ENCODE assay signal across 7 mouse cellular contexts in genomic region chr8:126538648-126539354, GRCm38 (mm10). TPM values are rescaled to one million over a fixed set of nuclear protein-coding genes. Genes with fewer than 3 reads are reported as not detected.
A peak's percentile ranks its signal among the peaks of the same experiment; 100 is the strongest.
DNase-seq lines count a peak whose midpoint lies in the region; ATAC-seq and TF ChIP-seq lines count a peak whose summit lies in the region.

No protein-coding gene starts in this region.

- 0 out of 2 replicates have a peak overlapping the region, but pooled peaks have one; percentile 6 for H3K27ac ChIP-seq in lung, postnatal 0 days (ENCODE audit: low read length)
- 0 out of 2 replicates have a peak overlapping the region, but pooled peaks have one; percentile 89 for H3K27ac ChIP-seq in embryonic facial prominence, embryonic 13.5 days
- H3K27ac ChIP-seq in hindbrain, postnatal 0 days: peak overlapping the region; percentile 89
- peak overlapping the region; percentile 94 for H3K27ac ChIP-seq in midbrain, embryonic 15.5 days

- DNase-seq in lung, postnatal 0 days (ENCODE audit: low spot score): peak; percentile 70
- no peak for DNase-seq in lung, postnatal 10 days
- peak; percentile 92 for DNase-seq in hindbrain, postnatal 0 days (ENCODE audit: low spot score)
- DNase-seq in lung, adult 18-20 months: no peak

- H3K9ac ChIP-seq in lung, postnatal 0 days (replicated peaks; ENCODE audit: low read depth): no peak overlapping the region
- no peak overlapping the region; the same call in 1 of the 2 replicates for H3K9ac ChIP-seq in embryonic facial prominence, embryonic 13.5 days
- H3K9ac ChIP-seq in hindbrain, postnatal 0 days (replicated peaks; ENCODE audit: low read length): peak overlapping the region; percentile 33; the same call in 1 of the 2 replicates
- H3K9ac ChIP-seq in midbrain, embryonic 15.5 days: no peak overlapping the region

- H3K27me3 ChIP-seq in lung, postnatal 0 days (replicated peaks; ENCODE audit: insufficient read depth, low read length): no peaks in the 10 kb centered on the region
- no peaks in the 10 kb centered on the region for H3K27me3 ChIP-seq in embryonic facial prominence, embryonic 13.5 days
- H3K27me3 ChIP-seq in hindbrain, postnatal 0 days (ENCODE audit: insufficient read depth, low read length): no peaks in the 10 kb centered on the region
- H3K27me3 ChIP-seq in midbrain, embryonic 15.5 days (replicated peaks): no peaks in the 10 kb centered on the region

- H3K4me2 ChIP-seq in lung, postnatal 0 days (replicated peaks; ENCODE audit: low read depth, low read length): no peak overlapping the region
- no peak overlapping the region for H3K4me2 ChIP-seq in embryonic facial prominence, embryonic 13.5 days
- H3K4me2 ChIP-seq in hindbrain, postnatal 0 days (ENCODE audit: low read depth, low read length): peak overlapping the region; percentile 13; the same call in 1 of the 2 replicates
- H3K4me2 ChIP-seq in midbrain, embryonic 15.5 days: peak overlapping the region; percentile 29

- H3K9me3 ChIP-seq in lung, postnatal 0 days (ENCODE audit: low read length): no peaks in the 10 kb centered on the region
- no peaks in the 10 kb centered on the region for H3K9me3 ChIP-seq in embryonic facial prominence, embryonic 13.5 days
- H3K9me3 ChIP-seq in hindbrain, postnatal 0 days (ENCODE audit: low read length): no peaks in the 10 kb centered on the region
- no peaks in the 10 kb centered on the region for H3K9me3 ChIP-seq in midbrain, embryonic 15.5 days

- TF ChIP-seq EP300 in lung, postnatal 0 days (IDR thresholded peaks at IDR 0.05): no peak

- 23% methylated on average over 12 of the region's 12 CpGs for WGBS in lung, postnatal 0 days
- WGBS in embryonic facial prominence, embryonic 13.5 days: 6% methylated on average over 12 of the region's 12 CpGs
- 7% methylated on average over 11 of the region's 12 CpGs for WGBS in hindbrain, postnatal 0 days
- WGBS in midbrain, embryonic 15.5 days: 2% methylated on average over 12 of the region's 12 CpGs

- H3K4me3 ChIP-seq in lung, postnatal 0 days (ENCODE audit: low read depth, low read length): no peak overlapping the region
- H3K4me3 ChIP-seq in embryonic facial prominence, embryonic 13.5 days: no peak overlapping the region
- no peak overlapping the region for H3K4me3 ChIP-seq in hindbrain, postnatal 0 days (ENCODE audit: low read length)
- H3K4me3 ChIP-seq in midbrain, embryonic 15.5 days: no peak overlapping the region

- no peak for TF ChIP-seq CTCF in lung, postnatal 0 days (IDR thresholded peaks at IDR 0.05)
- no peak for TF ChIP-seq CTCF in hindbrain, postnatal 0 days (IDR thresholded peaks at IDR 0.05; ENCODE audit: low read depth)

- ATAC-seq in lung, postnatal 0 days: 0 out of 2 replicates have a peak, but pooled peaks have one; percentile 5
- ATAC-seq in embryonic facial prominence, embryonic 13.5 days (ENCODE audit: insufficient number of reproducible peaks, insufficient read depth, low FRiP score, low TSS enrichment, low read depth): peak; percentile 54; the same call in 1 of the 2 replicates
- peak; percentile 75 for ATAC-seq in hindbrain, postnatal 0 days
- peak; percentile 81 for ATAC-seq in midbrain, embryonic 15.5 days (replicated peaks)
- no peak for ATAC-seq in inflammation-experienced regulatory T-cells, adult 6 months

- H3K4me1 ChIP-seq in lung, postnatal 0 days (ENCODE audit: insufficient read depth, low read depth, low read length): peaks cover 18% of the 10 kb centered on the region; the same call in 1 of the 2 replicates
- H3K4me1 ChIP-seq in embryonic facial prominence, embryonic 13.5 days: peaks cover 46% of the 10 kb centered on the region
- peaks cover 39% of the 10 kb centered on the region for H3K4me1 ChIP-seq in hindbrain, postnatal 0 days (ENCODE audit: insufficient read depth, low read length)
- peaks cover 48% of the 10 kb centered on the region for H3K4me1 ChIP-seq in midbrain, embryonic 15.5 days

- no peaks in the 10 kb centered on the region for H3K36me3 ChIP-seq in lung, postnatal 0 days (ENCODE audit: insufficient read depth, low read length)
- no peaks in the 10 kb centered on the region for H3K36me3 ChIP-seq in embryonic facial prominence, embryonic 13.5 days
- H3K36me3 ChIP-seq in hindbrain, postnatal 0 days (ENCODE audit: insufficient read depth, low read length): no peaks in the 10 kb centered on the region
- H3K36me3 ChIP-seq in midbrain, embryonic 15.5 days (replicated peaks): no peaks in the 10 kb centered on the region

RNA-seq across cellular contexts. Expression of gene Irf2bp2, which starts 55.0 kb away (rescaled TPM):
- 19.5 and 24.1 TPM in 2 replicates for polyA plus RNA-seq in lung, postnatal 0 days (2015; fragmentation: Nextera tagmentation; extraction: Ambion mirVana)
- polyA plus RNA-seq in embryonic facial prominence, embryonic 13.5 days (2015; fragmentation: Nextera tagmentation; extraction: Ambion mirVana): 11.1 and 13.5 TPM in 2 replicates
- total RNA-seq in hindbrain, postnatal 0 days (2014; rRNA removed): 91.5 and 99.1 TPM in 2 replicates
- polyA plus RNA-seq in hindbrain, postnatal 0 days (2015; fragmentation: Nextera tagmentation; extraction: Ambion mirVana): 10.2 and 11.4 TPM in 2 replicates
- 9.7 and 10.0 TPM in 2 replicates for polyA plus RNA-seq in midbrain, embryonic 15.5 days (2015; fragmentation: Nextera tagmentation; extraction: Ambion mirVana)
- polyA plus RNA-seq in inflammation-experienced regulatory T-cells, adult 6 months (2017; shearing (Covaris generic)): 10 to 100 TPM; 16.7 to 25.3 (median 24.5) TPM

Comparison
In these comparisons a context has a peak if more than half of its experiments do, and no peak if none do; other contexts are left out.
1. DNase-seq: peak in lung, postnatal 0 days (single experiment) and hindbrain, postnatal 0 days (single experiment); none in lung, postnatal 10 days (single experiment) and lung, adult 18-20 months (0 of 2).
2. H3K27ac ChIP-seq: peak in every context shown above with its lines; median percentile 94 in midbrain, embryonic 15.5 days; 89 in embryonic facial prominence, embryonic 13.5 days; 89 in hindbrain, postnatal 0 days; 6 in lung, postnatal 0 days.
3. H3K4me2 ChIP-seq: peak in hindbrain, postnatal 0 days (single experiment) and midbrain, embryonic 15.5 days (single experiment); none in lung, postnatal 0 days (single experiment) and embryonic facial prominence, embryonic 13.5 days (single experiment).